Mouse (Mus musculus) layer of hippocampus, adult 2 months (tissue): Measurements from ENCODE around the gene Atg16l1. TPM values are rescaled to one million over a fixed set of nuclear protein-coding genes. Genes with fewer than 3 reads are reported as not detected.

Source experiments
- DNase-seq, 2 experiments: peaks; one replicate each; pipeline ENCODE4 v3.0.0; 2022; ENCODE audit warnings: low spot score in 2 of 2
- H3K27ac ChIP-seq: fragments of 200-600 bp; 2 replicates; pipeline ENCODE4 v1.8.1; 2022
- H3K4me3 ChIP-seq: fragments of 200-600 bp; 2 replicates; pipeline ENCODE4 v1.8.1; 2022; ENCODE audit warnings: mild to moderate bottlenecking
- CTCF ChIP-seq: fragments of 200-600 bp; conservative IDR thresholded peaks from 2 replicates; pipeline ENCODE4 v1.8.1; 2022; ENCODE audit warnings: antibody characterized with exemption, mild to moderate bottlenecking, moderate library complexity
- long read RNA-seq, 2 experiments: library from polyadenylated mRNA; stranded (forward); transcript quantifications; one replicate each; pipeline ENCODE4 v2.0.0; 2021; ENCODE audit warnings: borderline mapping rate in 2 of 2
- total RNA-seq, 2 experiments: library from RNA; stranded (reverse); gene quantifications; 2 replicates each; pipeline ENCODE4 v1.2.3; 2021

Atg16l1 gene
- total RNA-seq: 10 to 100 TPM; 66.2 to 71.9 TPM
- long read RNA-seq, experiment 1, transcript Atg16l1-203 (19 exons, 3,102 nt): major isoform, 32 of 53 reads
- long read RNA-seq, experiment 1, partial matches to known transcripts: 5 of 53 reads
- long read RNA-seq, experiment 1, other reads (novel, unspliced or antisense): 10 of 53 reads
- long read RNA-seq, experiment 2, transcript Atg16l1-203 (19 exons, 3,102 nt): major isoform, 60 of 107 reads
- long read RNA-seq, experiment 2, transcript Atg16l1-211 (18 exons, 3,344 nt): minor isoform, 7 of 107 reads
- long read RNA-seq, experiment 2, partial matches to known transcripts: 10 of 107 reads
- long read RNA-seq, experiment 2, other reads (novel, unspliced or antisense): 25 of 107 reads

DNA sequence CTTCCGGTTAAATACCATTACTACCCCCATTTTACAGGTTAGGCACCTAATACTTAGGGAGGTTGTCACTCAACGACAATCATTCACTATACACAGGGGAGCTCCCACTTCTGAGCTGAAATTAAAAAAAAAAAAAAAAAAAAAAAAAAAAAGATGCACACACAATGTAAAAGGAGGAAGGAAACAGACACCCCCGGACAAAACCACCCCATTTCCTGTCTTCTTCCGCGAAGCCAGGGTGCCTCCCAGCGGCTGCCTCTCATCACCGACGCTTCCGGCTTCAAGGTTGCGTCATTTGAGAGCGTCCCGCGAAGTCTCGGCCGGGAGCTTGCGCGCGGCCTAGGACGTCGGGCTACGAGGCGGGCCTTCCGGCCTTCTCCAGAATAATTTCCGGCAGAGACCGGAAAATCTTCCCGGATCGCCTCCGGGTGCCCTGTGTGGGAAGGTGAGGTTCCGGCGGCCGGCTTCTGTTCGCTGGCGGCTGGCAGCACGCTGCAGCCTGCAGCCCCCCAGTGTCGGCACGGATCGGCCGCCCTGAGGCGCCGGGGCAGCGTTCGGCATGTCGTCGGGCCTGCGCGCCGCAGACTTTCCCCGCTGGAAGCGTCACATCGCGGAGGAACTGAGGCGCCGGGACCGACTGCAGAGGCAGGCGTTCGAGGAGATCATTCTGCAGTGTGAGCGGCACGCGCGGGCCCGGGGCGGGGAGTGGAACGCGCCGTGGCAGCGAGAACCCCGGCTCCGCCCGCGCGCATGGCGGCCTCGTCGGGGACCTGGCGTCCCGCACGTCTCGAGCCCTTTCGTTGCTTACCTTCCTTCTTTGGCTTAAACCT, at the start of gene Atg16l1:
Gene Atg16l1, plus strand, starts transcription at position 230 of the 830 bp plus-strand sequence.
- Histone ChIP-seq H3K27ac (peak within 1 kb of the TSS; percentile 95), H3K4me3 (peak within 1 kb of the TSS; percentile 97)
- DNase-seq: peak; percentile 97
- peak; percentile 76 for TF ChIP-seq CTCF

GRCm38 (mm10) chr1:87706361-87706760, 49.3 kb upstream of the Atg16l1 start:
- no peak for DNase-seq
- Histone ChIP-seq H3K27ac (no peak overlapping the region), H3K4me3 (no peak overlapping the region)
- TF ChIP-seq CTCF: no peak

GRCm38 (mm10) chr1:87709020-87709419, 46.6 kb upstream of the Atg16l1 start:
- TF ChIP-seq CTCF: no peak
- H3K27ac ChIP-seq: peak overlapping the region; percentile 86
- peak; percentile 37 to 63 for DNase-seq
- H3K4me3 ChIP-seq: no peak overlapping the region

DNA sequence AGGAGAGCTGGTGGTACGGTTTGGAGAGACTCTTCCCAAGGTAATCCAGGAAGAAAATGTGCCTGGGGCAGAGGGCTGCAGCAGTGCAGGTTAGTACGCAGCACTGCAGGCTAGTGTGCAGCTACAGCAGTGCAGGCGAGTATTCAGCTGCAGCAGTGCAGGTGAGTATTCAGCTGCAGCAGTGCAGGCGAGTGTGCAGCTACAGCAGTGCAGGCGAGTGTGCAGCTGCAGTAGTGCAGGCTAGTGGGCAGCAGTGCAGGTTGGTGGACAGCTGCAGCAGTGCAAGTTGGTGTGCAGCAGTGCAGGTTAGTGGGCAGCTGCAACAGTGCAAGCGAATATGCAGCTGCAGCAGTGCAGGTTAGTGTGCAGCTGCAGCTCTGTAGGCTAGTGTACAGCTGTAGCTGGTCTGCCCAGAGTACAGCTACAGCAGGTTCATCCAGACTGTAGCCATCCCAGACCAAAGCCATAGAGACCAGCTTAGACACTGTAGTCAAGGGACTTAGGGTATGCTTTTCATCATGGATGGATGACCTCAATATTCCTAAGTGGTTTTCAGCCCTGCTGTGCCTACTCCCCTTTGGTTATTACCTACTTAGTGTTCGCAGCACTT, 45.9 kb upstream of the Atg16l1 start:
- no peak for DNase-seq
- peak overlapping the region; percentile 86 for H3K27ac ChIP-seq
- TF ChIP-seq CTCF: no peak
- H3K4me3 ChIP-seq: no peak overlapping the region

GRCm38 (mm10) chr1:87711938-87712613, 43.6 kb upstream of the Atg16l1 start:
- no peak overlapping the region for H3K4me3 ChIP-seq
- H3K27ac ChIP-seq: no peak overlapping the region
- no peak for DNase-seq
- TF ChIP-seq CTCF: no peak

DNA sequence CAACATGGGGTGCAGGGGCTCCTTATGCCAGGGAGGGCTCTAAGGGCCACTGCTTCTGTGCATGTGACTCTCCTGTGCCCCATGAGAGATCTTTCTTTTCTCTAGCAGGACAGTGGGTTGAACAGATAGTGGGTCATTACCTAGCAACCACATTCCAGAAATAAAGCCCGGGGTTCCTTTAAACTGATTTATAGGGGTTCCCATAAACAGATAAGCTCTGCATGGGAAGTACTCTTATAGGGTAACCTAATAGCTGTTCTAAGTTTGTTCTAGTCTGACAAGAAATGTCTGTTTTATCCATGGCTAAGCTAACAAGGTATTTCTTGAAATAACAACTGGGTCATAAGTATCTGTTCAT, 43.1 kb upstream of the Atg16l1 start:
- Histone ChIP-seq H3K27ac (no peak overlapping the region), H3K4me3 (no peak overlapping the region)
- TF ChIP-seq CTCF: no peak
- DNase-seq: no peak

GRCm38 (mm10) chr1:87721382-87721781, 34.3 kb upstream of the Atg16l1 start:
- no peak overlapping the region for H3K4me3 ChIP-seq
- DNase-seq: peak; percentile 44 to 53
- TF ChIP-seq CTCF: peak; percentile 81
- H3K27ac ChIP-seq: no peak overlapping the region

DNA sequence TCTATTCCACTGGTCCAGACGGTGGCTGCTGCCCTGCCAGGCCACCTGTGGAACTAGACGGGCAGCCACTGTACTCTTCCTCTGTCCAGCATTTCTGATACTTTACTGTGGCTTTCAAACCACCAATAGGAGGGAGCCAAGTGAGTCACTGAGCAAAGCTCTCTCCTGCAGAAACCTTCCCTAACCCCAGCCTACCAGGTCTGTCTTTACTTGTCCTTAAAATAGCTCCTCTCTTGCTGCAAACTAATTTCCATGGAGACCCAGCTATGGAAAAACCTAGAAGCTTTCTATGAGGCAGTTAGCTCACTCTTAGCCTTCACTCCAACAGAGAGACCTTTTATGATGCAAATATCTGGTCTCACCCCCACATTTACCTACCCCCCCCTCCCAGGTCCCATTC, 33.6 kb upstream of the Atg16l1 start:
- DNase-seq: no peak
- TF ChIP-seq CTCF: no peak
- Histone ChIP-seq H3K27ac (no peak overlapping the region; the same call in 1 of the 2 replicates), H3K4me3 (no peak overlapping the region)

DNA sequence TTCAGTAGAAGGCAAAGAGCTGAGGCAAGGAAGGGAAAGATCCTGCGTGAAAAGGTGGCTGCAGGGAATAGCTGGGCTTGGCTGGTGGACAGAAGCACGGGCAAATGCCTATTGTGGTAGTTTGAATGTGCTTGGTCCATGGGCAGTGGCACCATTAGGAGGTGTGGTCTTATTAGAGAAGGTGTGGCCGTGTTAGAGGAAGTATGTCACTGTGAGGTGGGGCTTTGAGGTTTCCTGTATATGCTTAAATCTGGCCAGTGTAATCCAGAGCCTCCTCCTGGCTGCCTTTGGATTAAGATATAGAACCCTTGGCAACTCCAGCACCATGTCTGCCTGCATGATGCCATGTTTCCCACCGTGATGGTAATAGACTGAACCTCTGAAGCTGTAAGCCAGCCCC, 32.3 kb upstream of the Atg16l1 start:
- no peak for TF ChIP-seq CTCF
- no peak overlapping the region for H3K27ac ChIP-seq
- no peak overlapping the region for H3K4me3 ChIP-seq
- DNase-seq: no peak

- no peak for TF ChIP-seq CTCF
- no peak for DNase-seq
- H3K4me3 ChIP-seq: no peak overlapping the region
- H3K27ac ChIP-seq: no peak overlapping the region
Measured at GRCm38 (mm10) chr1:87729070-87729469, 26.6 kb upstream of the Atg16l1 start.

- Histone ChIP-seq H3K4me3 (no peak overlapping the region), H3K27ac (peak overlapping the region; percentile 55; the same call in 1 of the 2 replicates)
- DNase-seq: no peak
- no peak for TF ChIP-seq CTCF
Measured at GRCm38 (mm10) chr1:87729850-87730249, 25.8 kb upstream of the Atg16l1 start.

DNA sequence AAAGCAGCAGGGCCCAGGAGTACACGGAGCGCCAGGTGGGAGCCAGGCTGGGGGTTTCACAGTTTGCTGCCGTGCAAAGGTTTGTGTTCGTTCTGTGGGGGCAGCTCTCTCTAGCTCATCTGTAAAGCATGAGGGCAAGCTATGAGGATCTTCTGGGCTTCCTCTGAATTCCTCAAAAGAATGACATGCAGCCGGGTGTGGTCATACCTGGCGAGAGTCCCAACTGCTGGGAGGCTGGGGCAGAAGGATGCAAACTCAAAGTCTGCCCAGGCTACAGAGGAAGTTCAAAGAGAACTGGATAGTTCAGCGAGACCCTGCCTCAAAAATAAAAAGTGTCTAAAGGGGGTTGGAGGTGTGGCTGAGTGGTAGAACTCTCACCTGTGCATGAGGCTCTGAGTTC, 25.4 kb upstream of the Atg16l1 start:
- no peak for TF ChIP-seq CTCF
- H3K4me3 ChIP-seq: no peak overlapping the region
- DNase-seq: no peak
- peak overlapping the region; percentile 55; the same call in 1 of the 2 replicates for H3K27ac ChIP-seq
